Mouse (Mus musculus) WW6 (cell line): ENCODE results near the gene Iqgap1.
A peak's percentile ranks its signal among the peaks of the same experiment; 100 is the strongest.

Experiments used
- DNase-seq: peaks from one replicate; pipeline ENCODE4 v3.0.0-alpha.2; 2013; ENCODE audit warnings: low read depth, low spot score

Iqgap1 gene

DNA sequence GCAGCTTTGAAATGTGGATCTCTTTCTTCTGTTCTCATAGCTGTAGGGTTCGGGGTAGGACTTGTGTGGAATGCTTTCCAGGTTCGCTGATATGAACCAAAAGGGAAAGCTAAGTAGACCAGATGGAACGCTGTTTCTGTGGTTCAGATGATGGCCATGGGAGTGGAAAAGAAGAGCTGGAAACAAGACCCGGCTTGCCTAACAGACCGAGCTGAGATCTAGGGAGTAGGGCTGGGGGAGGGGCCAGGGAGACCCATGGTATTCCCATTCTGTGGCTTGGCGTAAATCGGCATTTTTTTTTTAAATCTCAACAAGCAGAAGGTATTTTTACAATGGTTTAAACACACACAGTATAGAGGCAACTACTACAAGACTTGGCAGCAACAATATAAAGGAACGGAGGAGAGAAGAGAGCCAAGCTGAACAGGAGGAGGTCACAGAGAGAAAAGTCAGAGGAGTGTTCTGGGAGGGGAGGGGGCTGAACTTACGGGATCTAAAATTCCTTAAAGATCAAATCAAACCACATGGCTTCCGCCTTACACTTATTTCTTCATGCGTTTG lies at the start of gene Iqgap1:
Gene Iqgap1 (minus strand): TSS at position 132 of the 561 bp plus-strand sequence.
- DNase-seq: no peak

DNA sequence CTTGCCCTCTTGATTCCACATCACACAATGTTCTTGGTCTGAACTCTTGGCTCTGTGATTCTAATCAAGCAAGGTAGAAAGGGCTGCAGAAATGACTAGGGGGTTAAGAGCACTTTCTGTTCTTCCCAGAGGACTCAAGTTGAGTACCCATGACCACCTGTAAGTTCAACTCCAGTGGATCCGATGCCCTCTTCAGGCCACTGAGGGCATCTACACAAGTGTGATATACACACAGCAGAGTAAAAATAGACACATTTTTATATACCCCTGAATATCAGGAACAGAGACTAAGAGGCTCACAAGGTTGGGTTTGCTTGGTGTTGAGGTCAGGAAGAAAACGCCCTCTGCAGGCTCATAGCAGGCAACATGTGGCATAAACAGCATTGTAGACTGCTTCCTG lies 47.9 kb upstream of the Iqgap1 start:
- no peak for DNase-seq

DNA sequence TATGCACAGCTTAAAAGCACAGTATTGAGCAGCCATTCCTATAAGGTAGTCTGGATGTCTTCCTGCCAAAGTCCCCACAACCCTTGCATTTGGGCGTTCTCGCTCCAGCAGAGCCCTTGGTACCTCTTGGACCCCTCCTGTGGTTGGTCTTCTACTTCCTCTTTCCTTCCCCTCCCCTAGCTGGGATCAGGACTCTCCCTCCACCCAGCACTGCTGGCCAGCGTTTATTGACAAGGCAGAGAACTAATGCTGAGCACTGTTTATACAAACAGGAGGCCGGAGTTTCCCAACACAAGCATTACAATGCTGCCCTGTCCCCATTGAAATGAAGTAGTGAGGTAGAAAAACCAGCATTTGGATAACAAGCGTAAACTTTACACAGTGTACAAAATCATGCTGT lies 47.3 kb upstream of the Iqgap1 start:
- DNase-seq: no peak

DNA sequence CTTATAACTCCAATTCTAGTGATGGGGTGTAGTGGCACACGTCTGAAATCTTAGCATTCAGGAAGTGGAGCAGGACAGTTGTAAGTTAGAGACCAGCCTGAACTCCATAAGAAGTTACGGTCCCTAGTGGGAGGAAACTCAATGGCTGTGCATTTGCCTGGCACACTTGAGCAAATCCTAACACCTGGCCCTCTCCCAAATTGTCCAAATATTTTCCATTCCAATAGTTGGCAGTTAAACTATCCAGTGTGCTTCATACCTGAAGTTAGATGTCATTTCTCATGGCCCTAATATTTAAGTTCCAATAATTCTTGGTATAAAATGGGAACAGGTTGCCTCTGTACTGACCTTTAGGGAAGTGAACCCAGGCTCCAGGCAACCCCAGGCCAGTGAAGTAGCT lies 42.9 kb upstream of the Iqgap1 start:
- DNase-seq: no peak

DNA sequence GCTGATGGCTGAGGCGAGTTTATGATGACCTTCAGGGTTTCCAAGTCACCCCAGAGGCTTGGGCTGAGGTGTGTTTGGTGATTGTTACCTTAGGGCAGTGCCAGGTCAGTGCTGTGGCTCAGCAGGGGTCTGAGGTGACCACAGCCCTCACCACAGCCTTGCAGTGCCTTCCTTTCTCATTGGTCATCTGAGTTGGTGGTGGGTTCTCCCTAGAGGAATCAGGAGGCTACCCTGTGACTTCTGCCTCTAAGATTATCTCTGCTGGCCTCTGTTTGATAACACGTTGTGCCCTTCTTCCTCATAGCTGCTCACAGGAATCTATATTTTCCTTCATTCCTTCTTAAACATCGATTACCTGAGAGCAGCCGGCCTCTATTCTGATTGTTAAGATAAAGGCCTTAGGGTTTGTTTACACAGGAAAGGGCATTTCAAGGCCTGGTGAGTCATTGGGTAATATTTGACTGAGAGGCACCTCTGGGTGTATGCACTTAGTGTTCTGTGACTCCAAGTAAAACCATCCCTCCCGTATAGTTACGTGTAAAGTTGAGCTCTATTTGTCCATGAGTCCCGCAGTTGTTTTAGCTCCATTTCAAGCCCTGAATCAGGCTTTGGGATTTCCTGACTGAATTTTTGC lies 40.9 kb upstream of the Iqgap1 start:
- no peak for DNase-seq

DNA sequence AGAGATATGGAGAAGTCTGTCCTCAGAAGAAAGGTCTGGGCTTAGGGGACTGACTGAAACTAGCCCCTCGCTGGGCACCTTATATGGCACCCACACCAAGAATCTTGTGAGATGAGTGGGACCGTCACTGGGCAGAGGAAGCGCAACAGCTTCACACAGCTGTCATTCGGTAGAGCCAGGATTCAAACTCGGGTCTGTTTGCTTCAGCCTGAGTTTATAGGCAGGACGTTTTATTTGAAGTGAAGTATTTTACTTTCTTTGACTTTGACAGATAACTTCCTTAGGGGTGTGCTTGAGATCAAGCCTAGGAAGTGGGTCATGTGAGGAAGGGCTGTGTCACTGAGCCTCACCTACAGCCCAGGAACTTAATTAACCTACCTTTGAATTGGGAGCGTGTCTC lies 39.7 kb upstream of the Iqgap1 start:
- no peak for DNase-seq

DNA sequence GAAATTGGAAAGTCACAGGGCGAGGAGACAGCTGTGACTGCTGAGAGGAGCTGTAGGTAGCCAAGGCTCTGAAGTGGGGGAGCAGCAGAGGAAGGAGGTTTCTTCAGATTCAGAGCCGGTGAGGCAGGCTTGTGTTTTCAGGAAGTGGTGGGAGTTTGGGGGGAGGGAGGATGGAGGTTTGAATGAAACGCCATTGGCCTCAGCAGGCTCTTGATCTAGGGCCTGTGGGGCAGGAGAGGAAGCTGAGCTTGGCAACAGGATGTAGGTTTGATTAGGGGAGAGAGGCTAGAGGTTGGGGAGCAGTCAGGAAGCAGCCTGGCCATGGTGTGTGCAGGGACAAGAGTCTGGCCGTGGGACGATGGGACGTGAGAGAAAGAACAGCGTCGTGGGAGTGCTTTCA lies 39.1 kb upstream of the Iqgap1 start:
- no peak for DNase-seq

DNA sequence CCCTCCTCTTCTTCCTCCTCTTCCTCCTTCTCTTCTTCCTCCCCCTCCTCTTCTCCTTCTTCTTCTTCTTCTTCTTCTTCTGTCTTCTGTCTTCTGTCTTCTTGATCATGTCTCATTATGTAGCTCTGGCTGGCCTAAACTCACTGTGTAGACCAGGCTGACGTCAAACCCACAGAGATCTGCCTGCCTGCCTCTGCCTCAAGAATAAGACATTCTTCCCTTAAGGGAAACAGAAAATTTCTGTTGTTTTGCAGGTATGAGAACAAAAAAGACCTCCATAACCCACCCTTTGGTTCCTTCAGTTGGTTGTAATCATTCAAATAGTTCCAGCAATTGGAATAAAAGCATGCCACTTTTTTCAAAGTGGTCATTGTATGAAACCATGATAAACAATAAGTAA lies 38.4 kb upstream of the Iqgap1 start:
- DNase-seq: no peak

DNA sequence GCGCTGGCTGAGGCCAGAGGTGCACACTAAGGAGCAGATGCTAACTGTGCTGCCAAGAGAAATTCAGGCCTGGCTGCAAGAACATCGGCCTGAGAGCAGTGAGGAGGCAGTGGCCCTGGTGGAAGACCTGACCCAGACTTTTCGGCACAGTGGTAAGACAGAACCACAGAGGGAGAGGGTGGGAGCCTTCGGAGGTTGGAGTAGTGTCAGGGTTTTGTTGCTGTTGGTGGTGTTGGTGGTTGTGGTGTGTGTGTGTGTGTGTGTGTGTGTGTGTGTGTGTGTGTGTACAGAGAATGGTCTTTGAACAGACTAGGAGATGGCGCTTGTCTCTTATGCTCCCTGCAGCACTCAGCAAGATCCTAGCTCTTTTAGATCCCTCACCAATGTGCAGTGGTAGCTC lies 37.7 kb upstream of the Iqgap1 start:
- DNase-seq: no peak

DNA sequence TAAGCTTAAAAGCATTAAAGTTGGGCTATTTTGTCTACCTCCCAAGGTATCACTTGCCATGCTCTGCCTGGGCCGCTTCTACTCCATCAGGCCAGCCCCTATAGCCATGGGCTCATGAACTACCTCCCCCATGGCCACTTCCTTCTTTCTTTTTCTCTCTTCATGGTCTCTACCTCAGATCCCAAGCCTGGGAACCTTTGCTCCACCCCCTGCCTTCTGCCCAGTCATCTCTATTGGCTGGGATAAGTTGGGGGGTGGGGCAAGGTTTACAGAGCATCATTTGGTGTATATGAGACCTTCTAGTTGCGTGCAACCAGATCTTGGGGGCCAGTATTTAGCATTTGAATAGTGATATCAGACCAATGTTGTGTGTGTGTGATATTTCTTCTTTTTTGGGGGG lies 36.7 kb upstream of the Iqgap1 start:
- no peak for DNase-seq

DNA sequence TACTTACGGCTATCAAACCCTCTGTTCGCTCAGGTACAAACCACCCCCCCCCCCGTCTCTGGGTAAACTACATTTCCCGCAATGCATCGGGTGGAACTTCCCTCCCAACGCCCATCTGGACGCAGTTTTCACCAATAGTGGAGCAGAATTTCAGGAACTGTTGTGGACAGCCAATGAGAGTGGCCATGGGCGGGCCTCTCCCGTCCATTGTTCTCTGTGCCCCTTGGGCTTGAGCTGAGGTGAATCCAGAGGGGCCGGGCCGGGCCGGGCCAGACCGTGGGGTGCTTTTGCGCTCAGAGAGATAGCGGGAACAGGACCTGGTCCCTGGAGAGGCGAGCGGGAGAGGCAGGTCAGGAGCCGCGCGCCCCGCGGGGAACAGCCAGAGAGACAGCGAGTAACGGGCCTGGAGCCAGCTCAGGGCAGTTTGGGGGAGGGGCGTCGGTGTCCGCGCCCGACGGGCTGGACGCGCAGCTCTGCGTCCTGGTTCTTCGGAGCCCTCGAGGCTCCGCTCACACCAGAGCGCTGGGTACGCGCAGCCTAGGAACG lies 35.0 kb upstream of the Iqgap1 start, which contains the start of gene Zscan2:
Gene Zscan2 (plus strand): TSS at position 192 of the 546 bp plus-strand sequence.
- DNase-seq: peak; percentile 89

DNA sequence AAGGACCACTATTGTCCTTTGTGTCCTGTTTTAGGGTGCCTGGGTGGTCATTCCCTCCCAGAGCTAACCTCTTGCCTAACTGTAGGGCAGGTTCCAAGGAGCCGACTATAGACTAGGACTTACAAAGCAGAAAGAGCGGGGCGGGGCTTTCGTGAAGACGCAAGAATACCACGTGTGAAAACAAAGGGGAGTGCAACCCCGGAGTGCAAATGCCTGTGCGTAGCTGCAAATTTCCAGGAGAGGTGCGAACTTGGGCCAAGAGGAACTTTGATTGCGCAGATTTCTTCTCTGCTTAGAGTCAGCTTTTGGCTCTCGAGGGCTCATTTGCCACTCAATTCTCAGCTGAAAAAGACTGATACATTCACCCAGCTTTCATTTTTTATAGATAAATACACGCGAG lies 34.5 kb upstream of the Iqgap1 start:
- no peak for DNase-seq

DNA sequence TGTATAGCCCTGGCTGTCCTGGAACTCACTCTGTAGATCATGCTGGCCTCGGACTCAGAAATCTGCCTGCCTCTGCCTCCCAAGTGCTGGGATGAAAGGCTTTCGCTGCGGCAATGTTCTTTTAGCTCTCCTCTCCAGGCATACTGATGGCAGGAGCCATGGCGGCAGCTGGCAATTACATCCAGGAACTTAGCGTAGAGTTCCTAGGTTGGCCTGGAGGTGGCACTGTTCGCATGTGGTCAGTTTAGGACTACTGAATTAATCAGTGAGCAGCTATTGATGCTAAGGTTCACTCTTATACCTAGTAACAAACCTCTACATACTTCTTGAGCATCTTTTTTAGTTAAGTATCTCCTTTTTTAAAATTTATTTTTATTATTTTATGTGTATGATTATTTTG lies 31.4 kb upstream of the Iqgap1 start:
- no peak for DNase-seq

DNA sequence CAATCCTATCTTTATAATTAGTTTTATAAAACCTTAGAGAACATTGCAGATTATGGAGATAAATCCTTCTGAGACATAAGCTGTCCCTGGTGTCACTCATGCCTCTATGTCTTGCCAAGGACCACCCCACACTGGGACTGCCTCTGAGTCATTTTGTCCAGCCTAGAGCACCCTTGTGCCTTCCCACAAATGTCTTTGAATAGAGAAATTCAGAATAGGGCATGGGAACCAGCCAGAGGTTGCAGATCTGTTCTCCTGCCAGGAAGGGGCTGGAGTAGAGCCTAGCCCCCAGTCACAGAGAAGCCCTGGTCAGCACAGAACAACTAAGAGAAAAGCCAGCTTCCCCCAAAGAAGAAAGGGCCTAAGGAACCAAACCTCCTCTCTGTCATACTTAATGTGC lies 29.5 kb upstream of the Iqgap1 start:
- DNase-seq: no peak

DNA sequence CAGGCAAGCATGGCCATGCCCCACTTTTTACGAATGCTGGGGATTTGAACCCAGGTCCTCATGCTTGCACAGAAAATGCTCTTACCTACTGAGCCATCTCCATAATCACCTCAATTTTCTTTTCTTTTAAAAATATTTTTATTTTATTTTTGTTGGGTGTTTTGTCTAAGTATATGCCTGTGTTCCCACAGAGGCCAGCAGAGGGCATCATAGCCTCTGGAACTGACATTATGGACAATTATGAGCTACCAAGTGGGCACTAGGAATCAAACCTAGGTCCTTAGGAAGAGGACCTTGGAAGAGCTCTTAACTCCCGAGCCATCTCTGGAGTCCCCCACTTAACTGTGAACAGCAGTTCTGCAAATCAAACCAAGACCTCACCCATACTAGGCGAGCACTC lies 27.4 kb upstream of the Iqgap1 start:
- no peak for DNase-seq

DNA sequence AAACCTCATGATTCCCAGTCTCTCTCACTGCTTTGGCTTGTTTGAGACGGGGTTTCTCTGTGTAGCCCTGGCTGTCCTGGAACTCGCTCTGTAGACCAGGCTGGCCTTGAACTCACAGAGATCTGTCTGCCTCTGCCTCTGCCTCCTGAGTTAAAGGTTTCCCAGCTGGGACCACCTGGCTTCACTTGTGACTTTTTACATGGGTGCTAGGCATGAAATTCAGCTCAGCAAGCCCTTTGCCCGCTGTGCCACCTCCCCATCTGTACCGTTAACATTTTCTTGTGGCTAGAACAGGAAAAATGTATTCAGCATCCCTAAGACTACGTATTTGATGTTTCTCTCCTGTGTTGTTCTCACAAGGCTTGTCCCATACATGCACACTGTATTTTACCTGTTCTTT lies 24.7 kb upstream of the Iqgap1 start:
- DNase-seq: no peak

DNA sequence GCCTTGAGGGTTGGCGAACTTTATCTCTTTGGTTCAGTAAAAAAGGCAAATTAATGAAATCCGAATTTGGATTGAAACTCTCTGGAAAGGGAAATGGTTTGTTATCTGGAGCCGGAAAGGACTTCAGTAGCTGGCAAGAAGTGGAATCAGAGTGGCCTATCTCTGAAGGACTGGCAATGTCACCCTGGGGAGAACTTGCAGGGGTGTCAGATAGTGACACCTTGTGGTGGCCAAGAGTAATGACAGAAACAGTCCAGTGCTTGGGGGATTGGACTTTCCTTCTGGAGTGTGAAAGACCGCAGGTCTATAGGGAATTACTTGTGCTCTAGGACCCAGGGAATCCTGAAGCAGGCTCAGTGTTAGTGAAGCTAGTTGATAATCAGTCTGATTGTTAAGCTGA lies 23.9 kb upstream of the Iqgap1 start:
- DNase-seq: no peak

DNA sequence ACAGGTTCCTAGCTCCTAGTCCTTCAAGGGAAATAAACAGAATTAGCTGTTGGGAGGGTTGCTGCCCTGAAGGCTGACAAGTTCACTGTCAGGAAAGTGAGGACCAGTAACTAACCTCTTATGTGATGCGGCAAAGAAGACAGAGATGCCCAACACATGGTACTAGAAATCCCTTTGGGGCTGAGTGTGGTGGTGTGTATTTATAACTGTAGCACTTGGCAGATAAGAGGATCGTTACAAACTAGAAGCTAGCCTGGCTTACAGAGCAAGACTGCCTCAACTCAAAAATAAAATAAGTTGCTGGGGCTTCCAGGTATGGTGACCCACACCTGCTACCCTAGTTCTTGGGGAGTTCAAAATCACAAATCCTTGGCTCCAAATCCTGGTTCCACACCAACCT lies 23.5 kb upstream of the Iqgap1 start:
- DNase-seq: no peak

DNA sequence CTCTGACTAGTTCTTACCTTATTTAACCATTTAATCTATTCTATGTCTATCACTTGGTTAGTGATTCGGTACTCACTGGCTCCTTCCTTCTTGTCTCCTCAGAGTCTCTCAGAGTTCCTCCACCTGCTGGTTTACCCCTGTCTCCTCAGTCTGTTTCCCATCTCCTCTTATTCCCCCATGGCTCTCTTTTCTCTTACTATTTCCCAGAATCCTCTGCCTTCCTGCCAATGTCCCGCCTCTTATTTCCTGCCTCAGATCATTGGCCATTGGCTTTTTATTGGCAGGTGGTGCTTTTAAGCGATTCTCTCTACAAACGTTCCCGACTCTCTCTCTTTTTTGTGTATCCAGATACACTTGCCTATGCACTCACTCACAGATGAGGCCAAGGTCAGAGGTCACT lies 20.9 kb upstream of the Iqgap1 start:
- no peak for DNase-seq

DNA sequence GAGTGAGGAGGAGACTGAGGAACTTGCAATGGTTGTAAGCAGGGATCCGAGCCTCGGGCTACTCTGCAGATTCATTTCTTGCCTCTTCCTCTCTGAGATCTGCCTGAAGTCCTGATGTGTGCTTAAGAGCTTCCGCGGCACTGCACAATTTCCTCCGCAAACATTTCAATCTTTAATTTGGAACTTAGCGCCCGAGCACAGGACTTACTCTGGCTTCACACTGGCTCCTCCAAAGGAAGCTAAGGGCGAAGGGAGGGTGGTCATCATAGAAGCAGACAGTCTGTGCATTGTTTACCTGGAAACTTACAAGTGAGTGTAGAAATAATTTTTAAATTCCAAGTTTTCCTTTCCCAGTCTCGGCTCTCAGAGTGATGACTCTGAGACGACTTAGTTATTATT lies 20.5 kb upstream of the Iqgap1 start:
- no peak for DNase-seq

DNA sequence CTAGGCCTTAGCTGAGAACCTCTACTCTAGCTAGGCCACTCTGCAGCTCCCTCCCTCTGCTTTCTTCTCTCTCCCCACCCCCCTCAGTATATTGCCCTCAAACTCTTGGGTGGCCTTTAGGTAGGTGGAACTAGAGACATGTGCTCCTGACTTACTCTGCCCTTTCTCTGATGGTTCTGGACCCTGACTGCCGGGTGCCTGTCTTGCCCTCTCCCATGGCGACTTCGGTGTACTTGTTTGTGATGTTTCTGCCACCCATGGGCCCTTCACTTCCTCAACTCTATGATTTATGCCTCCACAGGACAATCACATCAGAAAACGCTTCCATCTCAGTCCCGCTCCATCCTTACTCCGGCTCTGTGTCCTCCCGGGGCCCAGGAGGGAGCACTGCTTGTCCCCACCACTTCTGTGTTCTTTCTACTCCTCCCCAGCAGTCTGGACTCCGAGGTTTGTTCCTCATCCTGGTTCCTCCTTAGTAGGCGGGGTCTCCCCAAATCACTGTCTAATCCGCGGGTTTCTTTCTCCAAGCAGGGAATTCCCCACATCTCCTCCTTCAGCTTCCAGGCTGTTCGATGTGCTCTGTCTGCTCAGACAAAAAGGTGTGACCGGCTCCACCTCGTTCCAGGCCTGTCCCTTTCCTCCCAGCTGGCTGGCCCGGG lies 20.0 kb upstream of the Iqgap1 start:
- no peak for DNase-seq

DNA sequence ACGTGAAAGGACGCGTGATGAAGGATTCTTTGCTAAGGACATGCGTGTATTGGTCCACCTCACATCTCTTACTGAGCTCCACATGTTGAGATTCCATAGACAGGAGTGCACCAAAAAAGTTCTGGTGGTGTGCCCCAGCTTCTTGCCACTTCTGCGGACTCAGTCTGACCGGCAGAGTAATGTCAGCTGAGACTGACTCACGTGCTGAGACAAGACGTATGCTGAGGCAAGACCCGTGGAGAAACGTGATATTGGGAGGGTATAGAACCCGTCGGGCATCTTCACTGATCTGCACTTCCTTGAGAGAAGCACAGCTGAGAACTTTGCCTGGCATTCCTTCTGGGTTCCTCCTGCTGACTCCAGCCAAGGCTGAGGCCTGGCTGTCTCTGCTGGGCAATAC lies 18.9 kb upstream of the Iqgap1 start:
- no peak for DNase-seq
